Mouse (Mus musculus): Measurements from ENCODE around the gene Bahd1.

Bahd1 gene

DNA sequence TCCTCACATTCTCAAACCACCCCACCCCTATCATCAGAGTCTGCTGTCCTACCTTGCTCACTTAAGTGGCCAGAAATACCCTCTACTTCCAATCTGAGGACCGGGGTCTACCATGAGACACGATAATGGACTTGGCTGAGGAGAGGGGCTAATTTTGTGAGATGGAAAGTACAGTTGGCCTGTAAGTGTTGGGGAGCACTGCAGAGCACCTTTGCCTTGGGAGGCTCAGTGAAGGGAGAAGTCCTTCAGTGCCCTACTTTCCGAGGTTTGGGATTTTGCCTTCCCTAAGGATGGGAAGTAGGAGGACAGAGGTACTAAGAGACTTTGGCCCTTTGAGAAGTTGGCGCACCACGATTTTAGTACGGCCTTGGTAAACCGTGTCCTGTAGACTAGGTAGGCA is 871 bp upstream of the Bahd1 start:
- no peak for DNase-seq

- no peak for DNase-seq
Observed at GRCm38 (mm10) chr2:118900826-118901140, 606 bp downstream of the Bahd1 start.

DNA sequence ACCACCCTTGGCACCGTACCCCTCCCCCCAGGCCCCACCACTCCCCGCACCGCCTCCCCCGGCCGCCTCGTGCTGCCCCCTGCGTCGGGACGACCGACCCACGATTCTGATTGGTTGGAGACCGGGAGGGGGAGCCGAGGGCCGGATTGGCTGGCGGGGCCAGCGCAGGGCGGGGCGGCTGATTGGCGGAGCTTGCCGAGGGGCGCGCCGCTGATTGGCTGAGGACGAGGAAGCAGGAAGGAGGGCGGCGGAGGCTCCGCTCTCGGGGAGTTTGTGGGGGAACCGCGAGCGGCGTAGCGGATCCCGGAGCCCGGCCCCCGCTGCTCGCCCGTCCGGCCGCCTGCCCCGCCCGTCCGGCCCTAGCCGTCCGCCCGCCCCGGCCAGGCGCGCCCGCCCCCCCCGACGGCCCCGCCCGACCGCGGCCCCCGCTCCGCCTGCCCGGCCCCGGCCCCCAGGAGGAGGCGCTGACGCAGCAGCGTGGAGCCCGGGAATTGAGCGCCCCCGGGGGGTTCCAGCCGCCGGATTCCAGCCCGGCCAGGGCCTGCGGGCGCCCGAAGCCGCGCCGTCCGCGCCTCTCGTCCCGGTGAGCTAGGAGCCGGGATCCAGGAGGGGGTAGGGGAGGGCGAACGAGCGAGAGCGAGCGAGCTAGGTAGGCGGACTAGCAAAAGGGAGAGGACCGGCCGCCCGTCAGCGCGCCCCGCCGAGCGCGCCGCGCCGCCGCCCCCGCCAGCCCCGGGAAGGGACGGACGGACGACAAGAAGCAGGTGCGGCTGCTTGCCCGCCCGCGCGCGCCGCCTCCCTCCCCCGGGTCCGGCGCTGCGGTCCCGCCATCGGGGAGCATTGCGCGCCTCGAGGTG is 1.2 kb downstream of the Bahd1 start:
- peak; percentile 96 to 97 for DNase-seq

GRCm38 (mm10) chr2:118902051-118903025 is 2.2 kb downstream of the Bahd1 start:
- DNase-seq, result peak; percentile 34 to 35

DNA sequence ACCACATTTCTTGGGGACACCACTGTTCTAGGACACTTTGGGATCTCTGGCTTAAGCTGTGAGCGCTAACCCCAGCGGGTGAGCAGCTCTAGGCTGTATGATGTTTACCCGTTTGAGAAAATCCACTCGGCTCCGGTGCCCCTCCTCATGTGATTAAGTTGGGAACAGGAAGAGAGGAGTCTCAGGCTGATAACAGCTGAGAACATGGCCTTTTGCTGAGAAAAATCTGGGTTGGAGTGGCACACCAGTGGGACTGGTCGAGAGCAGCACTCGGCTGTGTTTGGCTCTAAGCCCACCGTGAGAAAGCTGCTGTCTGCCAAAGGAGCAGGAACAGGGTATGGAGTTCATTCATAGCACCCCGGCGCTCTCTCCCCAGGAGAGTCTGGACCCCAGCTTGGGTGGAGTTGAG is 3.2 kb downstream of the Bahd1 start:
- DNase-seq, result no peak

GRCm38 (mm10) chr2:118905433-118906117 is 5.4 kb downstream of the Bahd1 start:
- DNase-seq, result no peak

- DNase-seq, result no peak
Observed at GRCm38 (mm10) chr2:118906118-118906492, 5.9 kb downstream of the Bahd1 start.

DNA sequence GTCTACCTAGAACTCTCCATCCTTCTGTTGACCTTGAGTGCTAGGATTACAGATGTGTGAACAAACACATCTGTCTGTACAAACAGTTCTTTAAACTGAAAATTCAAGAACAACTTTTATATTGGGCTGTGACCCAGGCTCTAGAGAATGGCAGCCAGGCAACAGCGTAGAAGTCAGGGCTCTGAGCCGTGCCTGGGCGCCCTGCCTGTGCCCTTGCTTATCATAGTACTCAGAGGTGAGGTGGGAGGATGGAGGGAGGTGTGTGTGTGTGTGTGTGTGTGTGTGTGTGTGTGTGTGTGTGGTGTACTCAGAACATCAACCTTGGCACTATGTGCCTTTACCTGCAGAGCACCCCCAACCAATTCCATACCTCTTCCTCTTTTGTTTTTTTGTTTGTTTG is 7.6 kb downstream of the Bahd1 start:
- no peak for DNase-seq

GRCm38 (mm10) chr2:118909151-118909550 is 9.0 kb downstream of the Bahd1 start:
- DNase-seq, result no peak

- no peak for DNase-seq
Observed at GRCm38 (mm10) chr2:118910605-118911278, 10.6 kb downstream of the Bahd1 start.

DNA sequence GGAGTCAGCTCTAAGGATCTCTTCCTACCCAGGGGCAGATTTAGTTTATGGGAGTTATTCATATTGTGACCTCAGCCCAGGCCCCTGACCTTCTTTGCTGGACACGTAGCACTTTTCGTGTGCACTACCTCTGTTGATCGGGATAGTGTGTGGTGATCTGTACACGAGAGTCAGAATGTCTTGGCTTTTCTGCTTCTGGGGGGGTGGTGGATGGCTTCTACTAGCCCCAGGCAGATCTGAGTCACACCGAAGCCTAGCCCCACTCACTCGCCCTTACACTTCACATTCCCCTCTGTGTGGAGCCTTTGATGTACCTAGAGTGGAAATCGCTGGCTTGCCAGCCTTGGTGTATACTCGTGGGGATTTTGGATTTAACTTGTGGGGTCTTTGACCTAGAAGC is 12.5 kb downstream of the Bahd1 start:
- no peak for DNase-seq

GRCm38 (mm10) chr2:118913551-118914276 is 13.5 kb downstream of the Bahd1 start:
- no peak for DNase-seq

DNA sequence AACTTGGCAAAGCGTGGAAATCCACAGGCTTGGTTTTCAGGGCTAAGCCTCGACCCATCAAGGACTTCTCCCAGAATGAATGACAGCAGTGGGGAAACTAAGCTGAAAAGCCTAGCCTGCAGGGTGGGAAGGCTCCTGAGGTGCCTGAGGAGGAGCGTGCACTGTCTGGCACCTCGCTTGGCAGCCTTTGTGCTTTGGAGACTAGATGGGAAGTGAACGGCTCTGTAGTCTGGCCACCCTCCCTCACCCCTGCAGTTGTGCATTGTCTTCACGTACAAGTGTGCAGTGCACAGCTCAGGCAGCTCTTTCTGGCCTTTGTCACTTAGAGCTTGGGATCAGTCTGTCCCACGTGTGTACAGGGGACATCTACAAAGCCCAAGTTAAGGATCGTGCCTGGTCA is 14.5 kb downstream of the Bahd1 start:
- no peak for DNase-seq

- no peak for DNase-seq
Observed at GRCm38 (mm10) chr2:118916436-118916835, 16.3 kb downstream of the Bahd1 start.

DNA sequence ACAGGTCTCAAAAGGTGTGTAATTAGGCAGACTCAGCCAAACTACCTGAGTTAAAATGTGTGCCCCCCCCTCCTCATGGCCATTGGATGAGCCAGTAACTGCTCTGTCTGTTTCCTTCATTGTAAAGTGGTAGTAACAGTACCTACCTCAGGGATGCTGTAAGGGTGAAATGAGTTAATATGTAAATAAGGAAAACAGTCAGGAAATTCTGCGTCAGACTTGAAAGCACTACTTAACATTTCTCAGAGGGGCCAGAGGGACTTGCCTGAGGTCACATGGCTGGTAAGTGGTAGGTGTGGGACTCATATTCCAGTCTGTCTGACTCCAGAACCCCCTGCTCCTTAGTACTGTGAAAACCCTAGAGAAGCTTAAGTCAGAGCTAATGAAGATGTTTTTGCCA is 18.4 kb downstream of the Bahd1 start:
- no peak for DNase-seq

DNA sequence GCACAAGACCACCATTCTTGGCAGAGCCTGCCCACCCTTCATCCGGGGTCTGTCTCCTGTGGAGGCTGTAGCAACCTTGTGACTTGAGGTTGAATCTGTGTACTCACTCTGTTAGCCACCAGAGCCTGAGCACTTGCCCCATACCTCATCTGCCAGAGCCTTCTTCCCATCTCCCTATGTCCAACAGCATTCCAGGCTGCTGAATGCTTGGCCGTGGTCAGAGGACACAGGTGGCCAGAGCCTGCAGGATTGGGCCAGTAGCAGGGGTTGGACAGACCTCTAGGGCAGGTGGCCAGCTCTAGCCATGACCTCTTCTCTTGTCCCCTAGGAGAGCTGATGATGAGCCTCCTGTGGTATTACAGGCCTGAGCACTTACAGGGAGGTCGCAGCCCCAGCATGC is 20.3 kb downstream of the Bahd1 start:
- DNase-seq, result no peak

DNA sequence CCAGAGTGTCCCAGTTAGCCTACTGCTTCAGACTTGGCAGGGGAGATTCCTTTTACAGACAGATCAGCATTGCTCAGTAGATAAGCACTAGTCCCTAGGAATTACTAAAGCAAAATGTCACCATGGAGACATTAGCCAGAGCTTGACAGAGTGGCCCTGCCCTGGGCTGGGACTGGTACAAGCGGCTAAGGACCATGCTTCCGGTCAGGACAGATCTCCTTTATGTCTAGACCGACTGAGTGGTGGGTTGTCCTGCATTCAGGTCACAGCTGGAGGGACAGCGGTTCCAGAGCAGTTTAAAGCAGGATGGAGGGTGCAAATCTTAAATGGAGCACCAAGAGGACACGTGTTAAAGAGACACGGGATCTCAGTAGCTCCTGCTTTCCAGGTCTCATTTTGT is 25.8 kb downstream of the Bahd1 start:
- no peak for DNase-seq

GRCm38 (mm10) chr2:118926361-118926997 is 26.3 kb downstream of the Bahd1 start, which contains the start of gene Chst14:
Chst14 (plus strand) TSS chr2:118926496.
- peak; percentile 56 for DNase-seq

DNA sequence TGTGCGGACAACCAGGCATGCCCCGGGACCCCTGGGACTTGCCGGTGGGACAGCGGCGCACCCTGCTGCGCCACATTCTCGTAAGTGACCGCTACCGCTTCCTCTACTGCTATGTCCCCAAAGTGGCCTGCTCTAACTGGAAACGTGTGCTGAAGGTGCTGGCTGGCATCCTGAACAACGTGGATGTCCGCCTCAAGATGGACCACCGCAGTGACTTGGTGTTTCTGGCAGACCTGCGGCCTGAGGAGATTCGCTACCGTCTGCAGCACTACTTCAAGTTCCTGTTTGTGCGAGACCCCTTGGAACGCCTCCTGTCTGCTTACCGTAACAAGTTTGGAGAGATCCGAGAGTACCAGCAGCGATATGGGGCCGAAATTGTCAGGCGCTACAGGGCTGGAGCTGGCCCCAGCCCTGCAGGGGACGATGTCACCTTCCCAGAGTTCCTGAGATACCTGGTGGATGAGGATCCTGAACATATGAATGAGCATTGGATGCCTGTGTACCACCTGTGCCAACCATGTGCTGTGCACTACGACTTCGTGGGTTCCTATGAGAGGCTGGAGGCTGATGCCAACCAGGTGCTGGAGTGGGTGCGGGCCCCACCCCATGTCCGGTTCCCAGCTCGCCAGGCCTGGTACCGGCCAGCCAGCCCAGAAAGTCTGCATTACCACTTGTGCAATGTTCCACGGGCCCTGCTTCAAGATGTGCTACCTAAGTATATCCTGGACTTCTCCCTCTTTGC is 27.0 kb downstream of the Bahd1 start:
- DNase-seq, result no peak

DNA sequence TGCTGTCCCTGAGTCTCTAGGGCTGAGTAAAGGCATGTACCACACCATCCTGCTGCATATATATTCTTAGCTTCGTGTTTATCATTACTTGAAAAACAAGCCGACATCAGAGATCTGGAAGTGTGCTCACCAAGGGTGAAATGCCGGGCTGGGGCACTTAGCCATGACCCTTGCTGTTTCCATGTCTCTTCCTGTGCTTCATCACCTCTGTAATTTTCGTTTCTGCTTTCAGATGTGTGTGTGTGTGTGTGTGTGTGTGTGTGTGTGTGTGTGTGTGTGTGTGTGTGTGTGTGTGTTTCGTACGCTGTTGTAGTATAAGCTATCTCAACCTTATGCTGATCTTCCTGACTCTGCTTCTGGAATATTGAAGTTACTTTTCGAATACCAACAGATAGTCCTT is 41.2 kb downstream of the Bahd1 start:
- DNase-seq, result no peak

DNA sequence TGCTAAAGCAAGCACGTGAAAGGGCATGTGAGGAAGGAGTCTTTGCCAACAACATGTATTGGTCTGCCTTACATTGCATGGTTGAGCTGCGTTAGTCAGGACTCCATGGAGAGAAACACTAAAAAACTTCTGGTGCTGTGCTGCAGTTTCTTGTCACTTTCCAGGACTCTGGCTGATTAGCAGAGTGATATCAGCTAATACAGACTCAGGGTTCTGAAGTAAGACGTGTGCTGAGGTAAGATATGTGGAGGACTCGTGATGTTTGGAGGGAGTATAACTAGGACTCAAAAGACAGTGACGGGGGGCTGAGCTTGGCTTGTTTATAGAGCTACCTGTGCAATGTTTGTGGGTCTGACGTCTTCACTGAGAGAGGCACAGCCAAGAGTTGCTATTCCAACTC is 43.1 kb downstream of the Bahd1 start:
- no peak for DNase-seq

All from thymus, adult 18-20 months (tissue).